Mouse (Mus musculus) ZHBTc4 (cell line): ENCODE measurements around the gene Plbd1.

Experiments used
- DNase-seq: peaks from one replicate; pipeline ENCODE4 v3.0.0-alpha.2; 2011; ENCODE audit warnings: low read depth, low spot score

The Plbd1 gene

DNA sequence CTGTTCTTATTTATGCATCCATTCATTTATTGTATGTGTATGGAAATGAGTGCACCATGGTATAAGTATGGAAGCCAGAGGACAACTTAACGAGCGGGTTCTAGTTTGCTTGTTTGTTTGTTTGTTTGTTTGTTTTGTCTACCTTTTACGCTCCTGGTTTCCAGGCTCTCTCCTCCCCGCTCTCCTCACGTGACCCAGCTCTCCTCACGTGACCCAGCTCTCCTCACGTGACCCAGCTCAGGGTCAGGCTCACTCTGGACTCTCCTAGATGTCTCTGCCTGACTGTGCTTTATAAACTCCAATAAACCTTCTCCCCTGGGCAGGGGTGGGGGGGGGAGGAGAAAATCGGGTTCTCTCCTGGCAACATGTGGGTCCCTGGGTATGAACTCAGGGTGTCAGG, 11.1 kb downstream of the Plbd1 start:
- peak; percentile 52 for DNase-seq

DNA sequence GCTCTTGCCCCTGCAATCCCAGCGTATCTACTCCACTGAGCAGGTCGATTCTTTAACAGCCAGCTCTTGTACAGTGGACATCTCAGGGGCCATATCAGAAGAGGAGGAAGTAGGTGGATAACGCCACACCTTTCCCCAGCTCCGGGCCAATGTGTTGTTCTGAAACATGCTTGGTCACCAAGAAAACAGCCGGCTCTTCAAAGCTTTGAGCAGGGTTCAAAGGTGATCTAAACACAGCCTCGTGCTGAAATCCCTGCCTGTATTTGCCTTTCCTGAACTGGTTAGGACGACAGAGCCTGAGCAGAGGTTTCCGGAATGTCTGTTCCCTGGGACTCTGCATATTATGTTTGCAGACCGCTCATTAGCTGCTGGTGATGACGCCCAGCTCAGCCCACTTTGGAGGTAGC, 14.3 kb downstream of the Plbd1 start:
- DNase-seq = peak; percentile 43

DNA sequence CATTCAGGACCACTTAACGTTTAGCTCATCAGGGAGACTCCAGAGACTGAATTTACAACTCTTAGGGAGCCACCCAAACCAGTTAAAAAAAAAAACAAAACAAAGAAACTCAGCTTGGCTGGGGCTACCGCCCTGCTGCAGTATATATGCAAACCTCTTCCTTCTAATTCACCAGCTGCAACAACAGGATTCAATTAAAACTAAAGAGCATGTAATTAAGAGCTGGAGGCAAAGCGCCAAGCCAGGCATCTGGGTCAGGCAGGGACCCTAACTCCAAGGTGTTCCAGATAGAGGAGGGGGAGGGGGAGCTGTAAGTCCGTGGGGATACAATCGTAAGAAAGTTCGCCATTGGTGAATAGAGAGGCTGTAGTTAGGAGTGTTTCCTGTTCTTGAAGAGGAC, 15.5 kb downstream of the Plbd1 start:
- no peak for DNase-seq

DNA sequence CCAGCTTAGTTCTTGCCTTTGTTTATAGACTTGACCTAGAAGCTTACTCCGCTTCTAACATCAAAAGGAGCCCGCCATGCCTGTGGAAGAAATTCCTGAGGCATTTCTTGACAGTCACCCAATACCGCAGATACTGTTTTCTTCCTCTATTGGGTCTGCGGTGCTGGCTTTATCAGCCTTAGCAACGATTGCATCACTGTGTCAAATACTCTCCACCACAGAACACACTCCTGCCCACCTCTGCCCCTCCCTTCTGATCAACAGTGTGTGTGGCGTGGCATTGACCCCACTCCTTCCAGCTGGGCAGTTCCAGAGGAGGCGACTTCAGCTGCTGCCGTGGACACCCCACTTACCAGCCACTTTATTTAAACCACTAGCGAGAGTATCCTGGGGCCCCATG, 16.0 kb downstream of the Plbd1 start:
- no peak for DNase-seq

DNA sequence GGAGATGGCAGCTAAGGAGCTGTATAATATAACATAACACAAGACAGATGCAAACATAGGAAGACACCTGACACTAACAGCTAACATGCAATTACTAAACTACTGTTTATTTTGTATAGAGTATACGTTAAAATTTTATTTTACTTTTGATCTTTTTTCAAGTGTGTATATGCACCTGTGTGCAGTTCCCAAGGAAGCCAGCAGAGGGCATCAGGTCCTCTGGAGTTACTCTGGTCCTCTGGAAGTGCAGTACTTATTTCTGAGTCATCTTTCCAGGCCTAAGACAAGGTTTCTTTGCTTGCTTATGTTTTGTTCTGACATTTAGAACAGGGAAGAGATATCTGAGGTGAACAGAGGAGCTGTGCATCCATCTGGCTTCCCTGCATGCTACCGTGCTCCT, 17.6 kb downstream of the Plbd1 start:
- DNase-seq = peak; percentile 66

DNA sequence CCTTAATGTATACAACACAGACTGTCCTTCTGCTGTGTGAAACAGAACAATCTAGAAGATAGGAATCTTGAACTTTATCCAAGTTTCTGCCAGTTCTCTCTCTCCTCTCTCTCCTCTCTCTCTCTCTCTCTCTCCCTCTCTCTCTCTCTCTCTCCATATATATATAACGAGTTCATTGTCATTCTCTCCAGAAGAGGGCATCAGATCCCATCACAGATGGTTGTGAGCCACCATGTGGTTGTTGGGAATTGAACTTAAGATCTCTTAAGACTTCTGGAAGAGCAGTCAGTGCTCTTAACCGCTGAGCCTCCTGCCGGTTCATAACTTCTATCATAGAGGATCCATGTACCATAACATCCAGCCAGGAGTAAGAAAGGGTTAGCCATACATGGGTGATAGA, 26.7 kb downstream of the Plbd1 start:
- no peak for DNase-seq

DNA sequence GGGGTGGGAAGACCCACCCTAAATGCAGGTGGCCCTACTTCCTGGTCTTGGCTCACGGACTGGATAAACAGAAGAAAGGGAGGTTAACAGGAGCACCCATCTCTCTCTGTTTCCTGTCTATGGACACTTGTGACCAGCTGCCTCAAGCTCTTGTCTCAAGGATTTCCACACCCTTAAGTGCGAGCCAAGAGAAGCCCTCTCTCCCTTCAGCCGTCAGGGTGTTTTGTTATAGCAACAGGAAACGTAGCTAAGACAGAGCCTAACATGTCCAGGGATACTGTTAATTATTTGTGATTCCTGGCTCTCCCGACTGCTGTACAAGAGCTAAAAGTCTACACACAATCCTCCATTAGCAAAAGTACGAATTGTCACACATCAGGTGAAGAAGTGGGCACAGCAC, 28.0 kb downstream of the Plbd1 start:
- no peak for DNase-seq

DNA sequence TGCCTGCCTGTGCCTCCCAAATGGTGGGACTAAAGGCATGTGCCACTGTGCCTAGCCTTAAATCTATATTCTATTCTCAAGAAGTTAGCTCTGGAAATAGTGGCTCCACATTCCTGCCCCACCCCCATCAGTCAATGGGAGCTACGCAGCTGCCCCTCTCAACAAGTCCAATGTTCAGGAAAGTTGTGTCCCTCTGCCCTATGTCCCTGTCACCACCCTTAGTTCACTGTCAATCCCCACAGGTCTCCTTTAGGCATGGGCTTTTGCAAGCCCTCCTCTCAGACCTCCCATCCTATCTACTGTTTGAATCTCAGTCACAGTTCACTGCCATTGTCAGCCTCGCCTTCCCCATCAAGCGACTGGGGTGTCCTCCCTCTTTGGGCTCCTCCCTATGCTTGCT, 28.6 kb downstream of the Plbd1 start:
- no peak for DNase-seq

DNA sequence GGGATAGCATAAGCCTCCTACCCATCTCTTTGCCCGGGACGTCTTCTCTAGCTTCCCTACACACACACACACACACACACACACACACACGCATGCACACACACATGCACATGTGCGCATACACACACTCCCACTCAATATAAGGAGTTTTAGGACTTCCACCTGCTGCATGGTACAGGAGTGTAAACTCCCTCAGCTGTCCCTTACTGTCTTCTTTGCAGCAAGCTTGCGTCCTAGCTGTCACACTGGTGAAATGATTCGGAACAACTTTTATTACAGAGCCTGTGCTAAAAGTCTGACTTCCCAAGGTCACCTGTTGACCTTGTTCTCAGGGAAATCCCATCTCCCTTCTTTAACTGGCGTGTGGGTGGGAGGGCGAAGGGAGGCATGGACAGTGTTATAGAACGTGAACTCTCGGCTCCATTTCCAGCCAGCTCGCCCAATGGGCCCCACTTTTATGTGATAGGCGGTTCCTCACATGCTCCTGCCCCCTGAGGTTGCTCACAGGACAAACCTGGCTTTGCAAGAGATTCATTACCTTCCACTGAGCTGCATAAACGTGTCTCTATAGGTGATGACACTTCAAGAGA, 29.7 kb downstream of the Plbd1 start:
- DNase-seq = no peak

DNA sequence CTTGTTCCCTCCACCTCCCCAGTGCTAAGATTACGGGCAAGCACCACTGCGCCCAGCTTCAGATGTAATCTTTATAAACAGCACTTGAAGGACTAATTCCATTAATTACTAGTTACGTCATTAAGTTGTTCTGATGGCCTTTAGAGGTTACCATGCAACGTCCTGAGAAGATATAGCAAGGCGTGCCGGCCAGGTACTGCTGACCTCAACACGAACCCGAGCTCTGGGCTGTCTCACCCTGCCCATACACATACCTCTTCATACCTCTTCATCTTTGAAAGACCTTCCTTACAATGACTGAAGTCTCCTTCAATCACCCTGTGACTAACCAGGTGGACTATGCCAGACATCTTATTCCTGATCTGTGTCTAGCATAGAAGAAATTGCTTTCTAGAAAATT, 30.2 kb downstream of the Plbd1 start:
- no peak for DNase-seq

DNA sequence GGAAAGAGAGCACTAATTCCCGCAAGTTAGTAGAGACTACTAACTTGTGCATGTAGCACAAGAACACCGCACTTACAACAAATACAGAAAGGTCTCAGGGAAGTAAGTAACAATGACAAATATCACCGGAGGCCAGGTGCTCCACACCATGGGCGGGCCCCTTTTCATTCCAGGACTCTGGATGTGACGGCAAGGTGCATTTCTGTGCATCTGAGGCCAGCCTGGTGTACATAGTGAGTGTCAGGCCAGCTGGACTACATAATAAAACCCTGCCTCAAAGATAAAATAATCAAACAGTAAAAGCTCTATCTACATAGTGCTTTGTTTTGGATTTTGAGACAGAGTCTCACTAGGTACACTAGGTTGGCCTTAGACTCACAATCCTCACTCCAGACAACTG, 32.1 kb downstream of the Plbd1 start:
- DNase-seq = no peak

DNA sequence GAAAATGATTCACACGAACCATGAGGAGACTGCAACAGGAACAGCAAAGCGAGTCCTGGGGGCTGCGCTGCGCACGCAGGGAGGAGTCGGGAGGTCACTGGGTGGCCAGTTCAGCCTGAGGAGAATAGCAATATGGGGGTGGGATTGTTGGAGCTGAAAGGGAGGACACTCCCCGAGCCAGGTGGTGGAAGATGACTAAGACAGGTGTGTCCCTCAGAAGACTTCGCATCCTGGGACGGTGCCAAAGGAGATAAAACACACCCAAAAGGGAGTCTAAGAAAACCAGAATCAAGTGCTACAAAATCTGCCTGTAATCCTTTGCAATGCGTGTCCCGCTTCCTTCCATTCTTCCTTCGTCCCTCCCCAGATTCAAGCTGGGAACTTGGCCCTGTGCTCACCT, 36.3 kb downstream of the Plbd1 start:
- no peak for DNase-seq

DNA sequence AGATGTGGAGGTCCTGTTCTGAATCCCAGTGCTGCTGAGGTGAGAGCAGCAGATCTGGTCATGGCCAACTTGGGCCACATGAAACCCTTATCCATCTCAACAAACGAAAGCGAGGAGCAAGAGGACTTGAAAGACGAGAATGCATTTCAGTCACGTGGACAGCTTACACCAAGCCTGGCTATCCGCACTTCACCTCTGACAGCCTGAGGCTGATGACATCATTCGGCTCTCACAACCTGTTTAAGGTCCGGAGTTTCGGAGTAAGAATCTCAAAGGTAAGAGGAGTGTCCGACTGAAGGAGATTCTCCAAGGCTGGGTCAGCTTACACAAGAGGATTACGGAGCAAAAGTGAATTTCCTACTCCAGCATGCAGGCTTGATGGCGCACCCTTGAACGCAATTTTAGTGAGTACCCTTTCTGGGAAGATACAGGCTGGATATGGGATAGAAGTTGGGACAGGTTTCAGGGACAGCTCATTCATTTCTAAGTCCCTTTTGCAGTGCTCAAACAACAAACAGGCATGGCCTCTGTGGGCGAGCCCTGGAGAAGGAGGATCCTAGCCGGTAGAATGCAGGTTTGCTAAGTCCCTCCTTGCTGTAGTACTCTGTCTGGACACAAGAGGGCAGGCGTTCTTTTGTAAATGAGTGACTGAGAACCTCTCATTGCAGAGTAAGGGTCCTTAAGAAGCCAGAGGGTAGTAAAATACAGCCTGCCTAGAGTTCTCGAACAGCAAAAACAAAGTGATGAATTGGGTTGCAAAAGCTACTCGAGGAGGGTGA, 41.2 kb downstream of the Plbd1 start:
- peak; percentile 90 for DNase-seq

DNA sequence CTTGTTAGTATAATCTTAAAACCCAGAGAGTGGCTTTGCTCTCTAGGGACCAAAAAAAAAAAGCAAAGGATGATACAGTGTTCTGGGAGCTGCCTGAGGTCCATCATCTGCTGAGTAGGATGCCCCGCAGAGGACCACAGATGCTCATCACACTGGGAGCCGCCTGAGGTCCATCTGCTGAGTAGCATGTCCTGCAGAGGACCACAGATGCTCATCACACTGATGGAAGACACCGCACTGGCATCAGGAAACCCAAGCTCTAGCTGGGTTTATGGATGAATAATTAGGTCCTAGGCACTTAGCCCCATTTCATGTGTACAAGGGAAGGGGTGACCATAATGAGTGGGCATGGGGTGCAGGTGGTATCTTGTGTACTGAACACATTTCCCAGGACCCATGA, 47.6 kb downstream of the Plbd1 start:
- no peak for DNase-seq

DNA sequence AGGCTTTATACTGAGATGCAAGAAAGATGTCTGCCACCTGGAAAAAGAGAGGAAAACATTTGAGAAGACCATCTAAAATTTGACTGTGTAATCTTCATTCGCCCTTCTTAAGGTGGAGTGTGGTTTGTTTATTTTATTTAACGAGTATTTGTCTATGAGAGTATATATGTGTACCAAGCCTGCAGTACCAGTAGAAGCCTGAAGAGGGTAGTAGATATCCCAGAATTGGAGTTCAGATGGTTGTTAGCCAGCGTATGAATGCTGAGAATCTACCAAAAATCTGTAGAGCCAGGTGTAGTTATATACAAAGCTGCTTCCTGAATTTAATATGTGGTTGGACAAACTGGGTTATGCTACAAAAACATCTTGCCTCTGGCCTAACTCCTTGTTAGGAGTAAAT, 49.4 kb downstream of the Plbd1 start:
- DNase-seq = peak; percentile 68

DNA sequence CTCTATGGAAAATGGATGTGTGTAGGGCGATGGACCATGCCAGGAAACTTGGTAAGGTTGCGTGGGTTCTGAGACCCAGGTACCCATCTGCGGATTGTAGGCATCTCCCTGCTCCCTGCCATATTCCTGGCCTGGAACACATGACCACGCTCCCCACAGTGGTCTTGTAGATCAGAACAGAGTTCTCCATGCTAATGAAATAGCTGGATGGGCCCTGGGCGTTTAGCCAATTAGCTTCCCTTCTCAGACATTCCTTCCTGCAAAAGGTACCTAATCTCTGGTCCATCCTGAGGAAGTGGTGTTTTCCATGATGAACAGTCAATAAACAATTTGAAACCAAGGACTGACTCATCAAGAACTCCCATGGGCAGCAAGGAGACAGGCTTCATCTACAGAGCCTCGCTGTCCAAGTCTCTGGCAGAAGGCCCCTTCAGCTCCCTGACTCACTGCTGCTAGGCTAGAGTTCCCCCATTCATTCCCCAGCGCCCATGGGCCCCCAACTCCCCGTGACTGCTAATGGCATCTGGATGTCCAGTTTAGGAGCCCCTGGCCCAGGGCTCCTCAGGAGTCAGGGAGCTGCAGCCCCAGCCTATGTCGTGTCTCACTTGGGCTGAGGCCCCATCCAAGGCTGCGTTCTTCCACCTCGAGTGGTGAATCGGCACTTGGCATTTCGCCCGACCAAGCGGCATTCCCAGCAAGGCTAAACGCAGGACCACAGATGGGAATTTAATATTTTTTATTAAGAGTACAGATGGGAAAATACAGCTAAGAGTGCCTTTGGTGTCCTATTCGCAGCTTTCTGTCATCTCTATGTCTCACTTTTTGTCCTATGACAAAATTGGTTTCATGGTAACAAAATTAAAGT, 50.1 kb downstream of the Plbd1 start:
- DNase-seq = no peak

DNA sequence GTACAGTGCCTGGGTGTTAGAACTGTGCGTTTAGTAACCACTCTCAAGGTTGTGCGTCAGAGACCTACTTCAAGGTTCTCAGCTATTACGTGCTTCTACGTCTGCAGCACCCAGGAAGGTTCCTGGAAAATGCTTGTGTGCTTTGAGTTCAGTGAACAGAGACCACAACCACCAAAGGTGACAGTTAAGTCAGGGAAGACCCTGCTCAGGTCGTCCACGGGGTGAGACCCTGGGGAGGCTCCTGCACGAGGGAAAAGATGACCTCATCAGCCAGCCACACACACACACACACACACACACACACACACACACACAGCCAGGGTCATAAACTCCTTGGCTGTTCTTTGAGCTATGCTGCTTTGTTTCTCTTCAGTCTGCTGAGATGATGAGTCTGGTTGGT, 59.1 kb downstream of the Plbd1 start:
- no peak for DNase-seq

DNA sequence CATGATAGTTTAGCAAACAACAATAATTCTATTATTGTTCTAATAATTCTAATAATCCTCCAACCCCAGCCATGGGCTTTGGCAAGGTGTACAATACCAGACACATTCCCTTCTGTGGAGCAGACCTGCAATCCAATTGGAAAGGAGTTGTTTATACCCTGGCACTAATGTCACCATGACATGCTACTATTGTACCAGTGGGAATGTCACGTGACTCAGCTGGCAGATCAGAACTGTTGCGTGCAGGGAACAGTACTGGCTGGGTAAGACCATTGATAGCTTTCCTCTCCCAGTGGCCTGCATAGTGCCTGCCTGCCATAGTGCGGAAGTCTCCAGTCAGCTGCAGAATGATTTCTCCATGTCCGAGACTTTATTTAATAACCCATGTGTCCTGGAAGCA, 67.2 kb downstream of the Plbd1 start:
- no peak for DNase-seq

DNA sequence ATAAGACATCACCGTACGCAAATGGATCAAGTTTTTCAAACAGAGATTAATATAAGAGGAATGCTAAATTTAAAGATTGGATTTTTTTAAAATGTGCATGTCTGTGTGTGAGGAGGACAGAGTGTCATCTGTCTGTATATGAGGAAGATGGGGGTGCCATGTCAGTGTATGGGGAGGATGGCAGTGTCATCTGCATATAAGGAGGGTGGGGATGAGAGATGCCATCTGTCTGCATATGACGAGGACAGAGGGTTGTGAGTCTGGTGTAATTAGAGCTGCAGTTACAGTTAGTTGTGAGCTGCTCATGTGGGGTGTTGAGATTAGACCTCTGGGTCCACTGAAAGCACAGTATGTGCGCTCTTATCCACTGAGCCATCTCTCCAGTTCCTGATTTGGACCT, 71.0 kb downstream of the Plbd1 start:
- no peak for DNase-seq

DNA sequence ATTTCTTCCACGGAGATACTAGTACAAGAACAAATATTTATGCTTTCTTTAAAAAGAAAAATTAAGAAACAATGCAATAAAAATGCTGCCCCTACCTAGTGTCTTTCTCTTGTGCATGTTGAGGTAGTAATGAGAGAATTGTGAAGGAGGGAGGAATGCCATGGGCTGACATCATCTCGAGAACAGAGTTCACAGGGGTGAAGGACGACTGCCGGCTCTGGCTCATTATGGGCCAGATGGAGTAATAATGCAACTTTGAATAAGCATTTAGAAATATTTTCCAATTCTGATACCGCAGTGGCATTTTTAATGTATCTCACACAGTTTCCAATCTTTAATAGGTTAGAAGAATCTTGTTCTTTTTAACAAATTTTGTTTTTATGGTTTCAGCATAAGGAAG, 95.7 kb downstream of the Plbd1 start:
- no peak for DNase-seq
